Mouse (Mus musculus): ENCODE results near the gene Dusp22. TPM values are rescaled to one million over a fixed set of nuclear protein-coding genes. Genes with fewer than 3 reads are reported as not detected.

Dusp22 gene
- polyA plus RNA-seq, 1 experiment from 2014 or later, result 19.2 TPM

DNA sequence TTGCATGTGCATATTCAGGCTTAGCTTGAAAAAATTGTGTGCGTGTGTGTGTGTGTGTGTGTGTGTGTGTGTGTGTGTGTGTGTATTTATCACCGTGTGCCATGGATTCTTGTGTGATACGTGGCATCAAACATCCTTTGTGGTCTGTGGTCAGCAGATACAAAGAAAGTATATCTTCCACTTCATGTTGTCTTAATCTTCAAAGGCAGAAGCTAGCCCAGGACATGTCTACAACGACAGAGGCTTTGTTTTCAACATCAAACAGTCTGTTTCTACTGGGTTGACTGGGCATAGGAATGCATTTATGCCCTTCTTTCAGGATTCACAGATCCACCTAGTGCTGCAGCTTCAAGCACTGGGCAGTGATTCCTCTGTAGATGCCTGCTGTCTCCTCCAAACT, 22.1 kb downstream of the Dusp22 start:
- 62% methylated on average over 4 of the region's 4 CpGs for WGBS
- Histone ChIP-seq H3K27ac (no peak overlapping the region), H3K4me3 (replicated peaks) (no peak overlapping the region), H3K36me3 (no peaks in the 10 kb centered on the region), H3K9ac (replicated peaks) (no peak overlapping the region), H3K9me3 (no peaks in the 10 kb centered on the region), H3K4me1 (replicated peaks) (no peaks in the 10 kb centered on the region), H3K4me2 (replicated peaks) (no peak overlapping the region), H3K27me3 (no peaks in the 10 kb centered on the region)
- ATAC-seq, result no peak

DNA sequence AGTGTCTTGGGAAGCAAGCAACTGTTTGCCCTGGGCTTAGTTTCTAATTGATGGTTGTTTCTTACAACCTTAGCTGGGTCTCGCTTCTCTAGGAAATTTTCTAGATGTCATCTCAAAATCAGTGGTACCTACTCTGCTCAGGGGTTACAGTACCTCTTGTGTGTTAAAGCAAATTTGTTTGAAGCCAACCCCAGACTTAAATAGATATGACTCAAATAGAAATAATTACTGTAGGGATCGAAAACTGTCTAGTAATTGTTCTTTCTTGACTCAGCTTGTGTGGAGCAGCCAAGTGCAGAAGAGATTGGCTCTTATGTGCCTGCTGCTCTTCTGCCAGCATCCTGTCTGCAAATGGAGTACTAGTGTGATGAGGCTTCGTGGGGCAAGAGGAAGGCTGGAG, 22.5 kb downstream of the Dusp22 start:
- Histone ChIP-seq H3K9me3 (no peaks in the 10 kb centered on the region), H3K27ac (no peak overlapping the region), H3K4me3 (replicated peaks) (no peak overlapping the region), H3K4me1 (replicated peaks) (no peaks in the 10 kb centered on the region), H3K9ac (replicated peaks) (no peak overlapping the region), H3K27me3 (no peaks in the 10 kb centered on the region), H3K36me3 (no peaks in the 10 kb centered on the region), H3K4me2 (replicated peaks) (no peak overlapping the region)
- WGBS, result 87% methylated on average over 3 of the region's 3 CpGs
- no peak for ATAC-seq

DNA sequence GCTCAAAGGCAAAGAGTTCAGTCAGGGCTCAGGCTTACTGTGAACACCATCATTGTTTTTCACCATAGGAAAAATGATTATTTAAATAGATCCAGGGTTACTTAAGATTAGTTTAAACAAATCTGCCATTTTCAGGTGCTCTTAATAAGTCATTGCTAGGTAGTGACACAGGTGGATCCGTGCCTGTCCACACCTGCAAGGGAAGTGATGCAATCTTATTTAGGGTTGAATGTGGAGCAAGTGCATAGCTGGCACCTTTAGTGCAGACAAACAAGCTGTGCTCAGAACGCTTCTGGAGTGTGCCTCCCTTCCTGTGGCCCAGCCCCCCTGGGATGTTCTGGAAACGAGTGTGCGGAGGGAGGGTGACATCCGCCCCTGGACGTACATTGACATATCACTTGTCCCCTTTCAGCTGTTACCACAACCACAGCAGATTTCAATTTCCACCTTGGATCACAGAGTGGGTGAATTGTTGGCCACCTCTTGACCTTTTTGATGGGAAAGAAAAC, 24.9 kb downstream of the Dusp22 start:
- Histone ChIP-seq H3K36me3 (no peaks in the 10 kb centered on the region; the same call in 1 of the 2 replicates), H3K4me1 (replicated peaks) (no peaks in the 10 kb centered on the region), H3K27ac (no peak overlapping the region), H3K27me3 (no peaks in the 10 kb centered on the region), H3K9ac (replicated peaks) (no peak overlapping the region), H3K4me3 (replicated peaks) (no peak overlapping the region), H3K4me2 (replicated peaks) (no peak overlapping the region), H3K9me3 (no peaks in the 10 kb centered on the region)
- 79% methylated on average over 6 of the region's 6 CpGs for WGBS
- ATAC-seq, result no peak

DNA sequence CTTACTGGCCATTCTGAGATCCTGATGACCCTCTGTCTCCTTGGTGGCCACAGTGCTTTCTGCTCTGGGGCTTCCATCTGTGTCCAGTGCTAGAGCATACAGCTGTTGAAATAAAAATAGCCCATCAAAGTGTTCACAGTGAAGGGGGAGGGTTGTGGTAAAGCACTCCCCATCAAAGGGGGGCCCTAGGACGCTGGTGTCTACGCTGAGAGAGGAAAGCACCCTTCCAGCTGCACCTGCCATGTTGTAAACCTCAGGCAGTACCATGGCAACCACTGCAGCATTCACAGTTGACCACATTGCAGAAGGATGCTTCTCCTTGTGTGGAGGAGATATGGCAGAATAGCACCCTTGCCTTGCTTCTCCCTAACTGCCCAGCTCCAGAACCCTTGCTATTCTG, 26.2 kb downstream of the Dusp22 start:
- Histone ChIP-seq H3K36me3 (no peaks in the 10 kb centered on the region; the same call in 1 of the 2 replicates), H3K27me3 (no peaks in the 10 kb centered on the region), H3K27ac (no peak overlapping the region), H3K4me2 (replicated peaks) (no peak overlapping the region), H3K4me1 (replicated peaks) (no peaks in the 10 kb centered on the region), H3K4me3 (replicated peaks) (no peak overlapping the region), H3K9me3 (no peaks in the 10 kb centered on the region), H3K9ac (replicated peaks) (no peak overlapping the region)
- WGBS, result 90% methylated on average over 2 of the region's 2 CpGs
- ATAC-seq, result no peak

DNA sequence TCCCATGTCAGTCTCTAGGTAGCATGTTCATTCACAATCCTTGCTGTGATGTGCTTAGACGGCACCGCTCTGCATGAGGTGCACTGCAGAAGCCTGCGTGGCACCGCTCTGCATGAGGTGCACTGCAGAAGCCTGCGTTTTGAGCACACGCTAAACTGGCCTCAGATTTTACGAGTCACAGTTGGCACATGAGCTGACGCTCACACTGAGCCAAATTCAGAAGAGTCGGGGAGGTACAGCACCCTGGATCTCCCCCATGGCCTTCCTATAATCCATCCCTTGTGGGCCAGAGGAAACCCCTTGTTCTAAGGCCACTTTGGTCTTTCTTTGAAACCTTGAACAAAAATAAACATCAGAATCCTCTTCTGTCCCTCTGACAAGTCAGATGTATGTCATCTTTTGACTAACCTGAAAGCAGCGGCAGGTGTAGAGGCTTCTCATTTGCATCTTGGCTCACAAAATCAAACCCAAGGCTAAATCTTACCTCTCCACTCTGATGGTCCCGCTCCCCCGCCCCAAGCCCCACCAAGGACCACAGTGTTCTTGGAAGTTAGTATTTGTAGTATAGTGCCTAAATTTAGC, 28.3 kb downstream of the Dusp22 start:
- Histone ChIP-seq H3K27me3 (no peaks in the 10 kb centered on the region), H3K4me2 (replicated peaks) (no peak overlapping the region), H3K4me1 (replicated peaks) (no peaks in the 10 kb centered on the region), H3K36me3 (no peaks in the 10 kb centered on the region; the same call in 1 of the 2 replicates), H3K27ac (no peak overlapping the region), H3K9ac (replicated peaks) (no peak overlapping the region), H3K9me3 (no peaks in the 10 kb centered on the region), H3K4me3 (replicated peaks) (no peak overlapping the region)
- ATAC-seq, result no peak
- WGBS, result 93% methylated on average over 12 of the region's 12 CpGs

DNA sequence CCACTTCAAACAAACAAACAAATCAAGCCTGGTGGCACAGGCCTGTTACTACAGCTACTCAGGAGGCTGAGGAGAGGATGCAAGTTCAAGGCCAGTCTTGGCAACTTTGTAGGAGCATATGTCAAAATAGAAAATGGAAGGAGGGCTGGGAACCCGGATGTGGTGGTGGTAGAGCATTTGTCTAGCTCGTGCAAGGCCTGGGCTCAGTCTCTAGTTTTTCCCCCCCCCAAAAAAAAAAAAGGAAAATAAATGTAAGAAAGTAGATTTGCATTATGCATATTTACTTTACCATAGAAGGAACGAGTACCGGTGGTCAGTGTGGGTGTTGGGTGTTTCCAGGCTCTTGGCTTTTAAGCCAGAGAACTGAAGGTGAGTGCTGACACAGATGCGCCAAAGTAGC, 29.7 kb downstream of the Dusp22 start:
- H3K9me3 ChIP-seq, result no peaks in the 10 kb centered on the region
- H3K9ac ChIP-seq (replicated peaks), result no peak overlapping the region
- H3K4me3 ChIP-seq (replicated peaks), result no peak overlapping the region
- no peak for ATAC-seq
- H3K4me2 ChIP-seq (replicated peaks), result no peak overlapping the region
- WGBS, result 96% methylated on average over 5 of the region's 5 CpGs
- no peak overlapping the region for H3K27ac ChIP-seq
- H3K27me3 ChIP-seq, result no peaks in the 10 kb centered on the region
- H3K4me1 ChIP-seq (replicated peaks), result no peaks in the 10 kb centered on the region
- no peaks in the 10 kb centered on the region; the same call in 1 of the 2 replicates for H3K36me3 ChIP-seq

DNA sequence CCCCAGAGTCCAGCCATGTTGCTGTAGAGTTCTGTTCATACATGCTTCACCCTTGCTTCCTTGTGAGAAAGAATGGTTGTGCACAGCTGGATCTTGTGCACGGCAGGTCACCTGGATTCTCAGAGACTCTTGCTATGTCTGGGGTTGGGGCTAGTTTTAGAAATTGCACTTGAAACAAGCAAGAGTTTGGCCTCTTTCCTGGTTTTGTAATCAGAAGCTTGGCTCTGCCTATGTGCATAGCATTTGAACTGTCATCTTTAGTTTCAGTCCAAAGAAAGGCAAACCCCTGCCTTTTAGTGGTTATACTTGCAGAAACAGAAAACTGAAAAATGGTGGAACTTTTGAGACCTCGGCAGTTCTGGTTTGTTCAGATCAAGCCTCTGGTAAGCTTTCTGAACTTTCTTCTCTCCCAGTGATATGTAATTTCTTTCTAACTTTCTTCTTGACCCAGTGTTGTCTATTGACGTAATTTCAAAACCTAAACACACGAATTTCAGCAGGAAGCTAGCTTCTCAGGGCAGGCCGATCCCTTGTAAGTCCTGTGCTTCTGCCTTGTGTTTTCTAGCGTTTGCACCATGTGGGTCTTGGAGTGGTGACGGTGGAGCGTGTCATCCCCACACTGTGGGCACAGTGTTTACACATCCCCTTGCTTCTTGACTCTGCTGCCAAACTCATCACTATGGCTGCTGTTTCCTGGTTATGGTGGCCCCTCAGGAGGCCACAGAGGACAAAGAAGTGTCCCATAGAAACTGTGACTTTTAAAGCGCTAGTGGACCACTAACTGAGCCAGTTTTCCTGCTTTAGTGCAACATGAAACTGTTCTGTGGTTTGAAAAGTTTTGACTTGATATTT, 31.9 kb downstream of the Dusp22 start:
- H3K9ac ChIP-seq (replicated peaks), result no peak overlapping the region
- no peaks in the 10 kb centered on the region for H3K27me3 ChIP-seq
- no peaks in the 10 kb centered on the region for H3K9me3 ChIP-seq
- no peaks in the 10 kb centered on the region; the same call in 1 of the 2 replicates for H3K36me3 ChIP-seq
- H3K4me1 ChIP-seq (replicated peaks), result no peaks in the 10 kb centered on the region
- H3K4me3 ChIP-seq (replicated peaks), result no peak overlapping the region
- 87% methylated on average over 9 of the region's 9 CpGs for WGBS
- H3K27ac ChIP-seq, result no peak overlapping the region
- H3K4me2 ChIP-seq (replicated peaks), result no peak overlapping the region
- ATAC-seq, result no peak

DNA sequence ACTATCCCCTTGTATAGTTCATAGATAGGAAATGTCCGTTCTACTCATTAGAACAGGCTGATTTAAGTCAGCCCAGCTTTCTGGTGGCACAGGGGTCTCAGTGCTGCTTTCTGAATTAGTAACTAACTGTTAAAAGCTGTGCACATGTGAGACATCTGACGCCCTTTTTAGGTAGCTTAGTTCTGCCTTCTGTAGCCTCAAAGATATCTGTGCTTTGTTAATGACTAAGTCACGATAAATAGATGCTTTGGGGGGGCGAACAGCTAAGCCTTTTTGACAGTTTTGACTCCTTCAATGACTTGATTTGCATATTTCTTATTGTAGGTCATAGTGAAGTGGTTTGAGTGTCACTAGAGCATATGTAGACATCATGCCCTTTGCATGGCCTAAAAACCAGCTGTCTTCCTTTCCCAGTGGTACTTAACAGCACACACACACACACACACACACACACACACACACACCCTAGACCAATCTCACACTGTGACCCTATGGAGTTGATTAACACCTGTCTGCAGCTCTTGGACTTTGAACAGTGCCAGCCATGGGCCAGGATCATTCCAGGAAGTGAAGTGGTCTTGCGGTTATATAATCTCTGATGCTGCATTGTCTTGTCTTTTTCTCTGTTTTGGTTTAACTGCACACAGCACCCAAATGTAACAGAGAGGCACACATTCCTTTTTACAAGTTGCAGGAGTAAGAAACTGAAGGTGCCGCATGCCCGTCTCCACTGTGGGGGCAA, 33.0 kb downstream of the Dusp22 start:
- Histone ChIP-seq H3K36me3 (no peaks in the 10 kb centered on the region; the same call in 1 of the 2 replicates), H3K9ac (replicated peaks) (no peak overlapping the region), H3K27ac (no peak overlapping the region), H3K27me3 (no peaks in the 10 kb centered on the region), H3K4me2 (replicated peaks) (no peak overlapping the region), H3K9me3 (no peaks in the 10 kb centered on the region), H3K4me3 (replicated peaks) (no peak overlapping the region), H3K4me1 (replicated peaks) (no peaks in the 10 kb centered on the region)
- 80% methylated on average over 7 of the region's 7 CpGs for WGBS
- no peak for ATAC-seq

DNA sequence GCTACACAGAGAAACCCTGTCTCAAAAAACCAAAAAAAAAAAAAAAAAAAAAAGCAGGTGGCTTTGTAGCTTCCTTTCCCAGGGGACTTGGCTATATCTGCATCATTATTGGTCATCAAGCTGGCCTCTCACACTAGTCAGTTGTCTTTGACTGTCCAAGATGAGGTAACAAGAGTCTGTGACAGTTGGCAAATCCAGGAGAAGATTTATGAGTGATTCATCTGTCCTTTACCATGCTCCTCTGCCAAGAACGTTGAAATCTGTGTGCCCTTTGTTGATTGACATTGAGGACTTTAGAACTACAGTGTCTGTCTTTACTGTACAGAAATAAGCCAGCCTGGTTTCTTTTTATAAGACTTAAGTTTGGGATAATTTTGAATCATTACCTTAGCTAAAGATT, 35.4 kb downstream of the Dusp22 start:
- Histone ChIP-seq H3K4me1 (replicated peaks) (no peaks in the 10 kb centered on the region), H3K27me3 (no peaks in the 10 kb centered on the region), H3K4me3 (replicated peaks) (no peak overlapping the region), H3K4me2 (replicated peaks) (no peak overlapping the region), H3K9ac (replicated peaks) (no peak overlapping the region), H3K9me3 (no peaks in the 10 kb centered on the region), H3K27ac (no peak overlapping the region), H3K36me3 (no peaks in the 10 kb centered on the region)
- WGBS, result 73% methylated on average over 1 of the region's 1 CpGs
- ATAC-seq, result no peak

DNA sequence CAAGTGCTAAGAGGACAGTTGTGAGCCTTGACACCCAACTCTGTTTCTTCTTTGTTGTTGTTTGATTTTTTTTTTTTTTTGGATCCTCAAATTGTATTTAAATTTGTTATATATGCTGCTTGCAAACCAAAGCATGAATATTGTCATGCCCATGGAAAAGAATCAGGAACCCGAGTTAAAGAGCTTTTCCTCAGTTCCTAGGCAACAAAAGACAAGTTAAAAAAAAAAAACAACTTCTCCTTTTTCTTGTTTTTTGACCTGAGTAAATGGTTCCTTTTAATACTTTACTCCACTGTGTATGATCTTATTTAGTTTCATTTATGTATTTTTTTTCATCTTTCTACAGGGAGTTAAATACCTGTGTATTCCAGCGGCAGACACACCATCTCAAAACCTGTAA, 36.1 kb downstream of the Dusp22 start:
- no peaks in the 10 kb centered on the region for H3K27me3 ChIP-seq
- no peaks in the 10 kb centered on the region for H3K4me1 ChIP-seq (replicated peaks)
- no peak overlapping the region for H3K27ac ChIP-seq
- no peak overlapping the region for H3K4me3 ChIP-seq (replicated peaks)
- no peak overlapping the region for H3K4me2 ChIP-seq (replicated peaks)
- no peaks in the 10 kb centered on the region for H3K36me3 ChIP-seq
- no peaks in the 10 kb centered on the region for H3K9me3 ChIP-seq
- ATAC-seq, result no peak
- H3K9ac ChIP-seq (replicated peaks), result no peak overlapping the region
- 84% methylated on average over 2 of the region's 2 CpGs for WGBS

DNA sequence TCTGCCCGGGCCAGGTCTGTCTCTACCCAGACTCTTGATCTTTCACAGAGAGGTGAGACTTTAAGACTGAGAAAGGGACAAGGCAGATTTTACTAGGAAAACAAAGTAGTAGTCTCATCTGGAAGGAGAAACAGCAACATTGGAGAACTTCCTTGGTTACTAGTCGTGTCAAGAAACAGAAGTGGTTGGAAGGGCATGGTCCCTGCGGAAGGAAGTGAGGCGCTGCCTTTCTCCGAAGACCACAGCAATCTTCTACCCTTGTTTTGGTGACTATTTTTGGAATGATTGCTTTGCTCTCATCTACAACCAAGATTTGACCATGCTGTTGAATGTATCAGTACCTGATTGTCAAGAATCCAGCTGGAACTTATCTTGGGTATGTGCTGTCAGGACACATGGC, 38.1 kb downstream of the Dusp22 start:
- no peak overlapping the region for H3K4me3 ChIP-seq (replicated peaks)
- no peak for ATAC-seq
- no peaks in the 10 kb centered on the region for H3K27me3 ChIP-seq
- H3K9ac ChIP-seq (replicated peaks), result no peak overlapping the region
- WGBS, result 96% methylated on average over 5 of the region's 5 CpGs
- no peak overlapping the region for H3K4me2 ChIP-seq (replicated peaks)
- H3K27ac ChIP-seq, result no peak overlapping the region
- no peaks in the 10 kb centered on the region for H3K4me1 ChIP-seq (replicated peaks)
- H3K9me3 ChIP-seq, result no peaks in the 10 kb centered on the region
- no peaks in the 10 kb centered on the region for H3K36me3 ChIP-seq

DNA sequence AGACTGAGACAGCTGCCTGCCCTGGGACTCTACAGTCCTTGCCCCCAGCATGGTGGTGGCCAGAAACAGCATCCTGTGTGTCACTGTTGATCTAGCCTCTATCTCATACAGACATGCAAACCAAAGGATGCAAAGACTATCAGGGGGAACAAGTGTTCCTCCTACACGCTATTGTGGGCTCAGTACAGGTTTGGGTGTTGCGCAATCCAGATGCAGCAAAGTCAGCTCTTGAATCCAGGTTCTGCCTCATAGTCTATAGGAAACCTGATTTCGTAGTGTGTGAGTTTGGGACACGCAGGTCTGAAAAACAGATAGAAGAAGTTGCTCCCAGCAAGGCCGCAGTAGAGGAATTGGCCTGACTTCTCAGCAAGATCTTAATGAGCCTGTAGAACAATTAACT, 42.9 kb downstream of the Dusp22 start:
- H3K4me1 ChIP-seq (replicated peaks), result no peaks in the 10 kb centered on the region
- no peak for ATAC-seq
- H3K9me3 ChIP-seq, result no peaks in the 10 kb centered on the region
- 96% methylated on average over 5 of the region's 5 CpGs for WGBS
- no peak overlapping the region for H3K4me2 ChIP-seq (replicated peaks)
- H3K9ac ChIP-seq (replicated peaks), result no peak overlapping the region
- no peak overlapping the region for H3K27ac ChIP-seq
- 0 out of 2 replicates have a peak, but pooled peaks cover 6% of the 10 kb centered on the region for H3K36me3 ChIP-seq
- no peaks in the 10 kb centered on the region for H3K27me3 ChIP-seq
- no peak overlapping the region for H3K4me3 ChIP-seq (replicated peaks)

Data from midbrain, embryonic 13.5 days (tissue).